Mouse (Mus musculus) brain, embryonic 14.5 days (tissue): ENCODE results near the gene Dhx58.

ENCODE experiments used
- CTCF ChIP-seq: fragments of 200-500 bp; IDR thresholded peaks from 2 replicates; pipeline ENCODE4 v1.5.1; 2012; ENCODE audit warnings: inconsistent platforms, mild to moderate bottlenecking, moderate library complexity, borderline replicate concordance; ENCODE audit not compliant: insufficient read depth, insufficient read length; ENCODE audit errors: extremely low read depth
- POLR2A ChIP-seq: fragments of 200-500 bp; IDR thresholded peaks from 2 replicates; pipeline ENCODE4 v1.6.1; 2012; ENCODE audit warnings: mild to moderate bottlenecking, inconsistent platforms, borderline replicate concordance; ENCODE audit not compliant: poor library complexity, insufficient read depth, insufficient read length, severe bottlenecking; ENCODE audit errors: extremely low read depth

- TF ChIP-seq POLR2A: no peak
- TF ChIP-seq CTCF: no peak
Observed at GRCm38 (mm10) chr11:100703851-100704531, at the start of gene Dhx58.
